In the genomic region with DNA sequence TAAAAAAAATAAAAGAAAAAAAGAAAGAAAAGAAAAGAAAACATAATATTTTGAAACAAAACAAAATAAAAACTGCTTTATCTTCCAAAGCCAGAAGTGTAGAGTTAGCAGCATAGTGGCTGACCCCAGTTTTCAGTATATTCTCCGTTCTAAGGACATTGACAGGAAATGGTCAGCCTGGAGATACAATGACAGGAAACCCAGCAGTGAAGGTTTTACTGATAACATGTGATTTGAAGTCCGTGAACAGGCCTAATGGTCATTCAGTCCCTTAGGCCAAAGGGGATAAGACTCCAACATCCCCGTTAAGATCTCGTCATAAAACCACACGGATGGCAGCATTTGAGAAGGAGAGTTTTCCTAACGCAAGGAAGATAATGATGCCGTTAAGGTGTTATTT, we compare ENCODE assay signal across 25 mouse cellular contexts.
DNase-seq lines count a peak whose midpoint lies in the region; ATAC-seq and TF ChIP-seq lines count a peak whose summit lies in the region.
"Had no signal": no experiment of that assay in that cellular context is flagged by ENCODE, and none has a peak within 500 bp of the region (broad histone marks: within the 10 kb centered on the region; RNA-seq: fewer than 3 reads in every experiment).

No protein-coding gene starts in this region.

- no peak for TF ChIP-seq POLR2A in liver, adult 2 months (IDR thresholded peaks at IDR 0.05; ENCODE audit: extremely low read depth, insufficient read depth, low read length)

- no peak overlapping the region for H3K27ac ChIP-seq in heart, embryonic 10.5 days
- H3K27ac ChIP-seq in liver, adult 2 months (replicated peaks; ENCODE audit: insufficient read depth, low read depth, low read length) = no peak overlapping the region
- H3K27ac ChIP-seq in liver, embryonic 12.5 days = no peak overlapping the region
- no peak overlapping the region for H3K27ac ChIP-seq in heart, postnatal 0 days (ENCODE audit: low read depth)
- H3K27ac ChIP-seq: embryonic facial prominence, embryonic 10.5 days; forebrain, embryonic 10.5 days; hindbrain, embryonic 12.5 days; limb, embryonic 12.5 days; liver, embryonic 15.5 days; stomach, embryonic 15.5 days had no signal

- H3K9me3 ChIP-seq in heart, embryonic 10.5 days = no peaks in the 10 kb centered on the region
- no peaks in the 10 kb centered on the region for H3K9me3 ChIP-seq in liver, embryonic 12.5 days (replicated peaks)
- no peaks in the 10 kb centered on the region for H3K9me3 ChIP-seq in heart, postnatal 0 days (replicated peaks; ENCODE audit: control insufficient read depth, low read length)
- H3K9me3 ChIP-seq: embryonic facial prominence, embryonic 10.5 days; forebrain, embryonic 10.5 days; hindbrain, embryonic 12.5 days; limb, embryonic 12.5 days; liver, embryonic 15.5 days; stomach, embryonic 15.5 days had no signal

- no peak overlapping the region for H3K4me2 ChIP-seq in liver, embryonic 12.5 days
- H3K4me2 ChIP-seq in heart, postnatal 0 days (ENCODE audit: low read depth, low read length) = no peak overlapping the region
- H3K4me2 ChIP-seq: hindbrain, embryonic 12.5 days; limb, embryonic 12.5 days; liver, embryonic 15.5 days; midbrain, embryonic 11.5 days; stomach, embryonic 15.5 days had no signal

- peak; percentile 9 to 39 for DNase-seq in heart, adult 9 months (ENCODE audit: low spot score in 2 of 2)
- no peak for DNase-seq in heart, embryonic 10.5 days (ENCODE audit: low spot score)
- peak; percentile 3 for DNase-seq in liver, adult 2 months (ENCODE audit: extremely low read depth, low read depth, low spot score)
- peak; percentile 15 for DNase-seq in lung, postnatal 36 days
- DNase-seq in lung, adult 18-20 months = no peak
- peak; percentile 29 for DNase-seq in heart, postnatal 0 days (ENCODE audit: low spot score)
- DNase-seq in ovary, postnatal 14 days (ENCODE audit: low spot score) = no peak
- DNase-seq: adrenal gland, postnatal 25 days; cerebellum, adult 11 months; cerebellum, adult 9-11 months; gastrocnemius, postnatal 10 days; kidney, postnatal 4 days; right cerebral cortex, adult 18-20 months; right cerebral cortex, postnatal 4 days; thymus, postnatal 25 days had no signal

- no peaks in the 10 kb centered on the region for H3K79me2 ChIP-seq in liver, adult 2 months (ENCODE audit: control insufficient read depth, insufficient read depth, low read length)

- ATAC-seq in liver, embryonic 12.5 days = no peak
- ATAC-seq in heart, postnatal 0 days (ENCODE audit: insufficient read depth, low read depth) = peak; percentile 64; the same call in 1 of the 2 replicates
- ATAC-seq: forebrain, embryonic 16.5 days; intestine, postnatal 0 days had no signal

- no peak overlapping the region for H3K9ac ChIP-seq in liver, adult 2 months (ENCODE audit: low read depth, low read length)
- no peak overlapping the region for H3K9ac ChIP-seq in liver, embryonic 12.5 days
- H3K9ac ChIP-seq in heart, postnatal 0 days (replicated peaks; ENCODE audit: low read depth, low read length) = no peak overlapping the region
- H3K9ac ChIP-seq: hindbrain, embryonic 12.5 days; limb, embryonic 12.5 days; liver, embryonic 15.5 days; stomach, embryonic 15.5 days had no signal

- WGBS in heart, embryonic 10.5 days = 47% methylated on average over 7 of the region's 7 CpGs
- 60% methylated on average over 7 of the region's 7 CpGs for WGBS in liver, adult 2 months
- WGBS in liver, embryonic 12.5 days (ENCODE audit: insufficient replicate concordance) = 16% methylated on average over 7 of the region's 7 CpGs
- 48% methylated on average over 7 of the region's 7 CpGs for WGBS in heart, postnatal 0 days

- peaks cover 7% of the 10 kb centered on the region for H3K4me1 ChIP-seq in heart, embryonic 10.5 days
- no peaks in the 10 kb centered on the region for H3K4me1 ChIP-seq in liver, adult 2 months (ENCODE audit: control insufficient read depth, insufficient read depth, low read length)
- H3K4me1 ChIP-seq in liver, embryonic 12.5 days = no peaks in the 10 kb centered on the region
- peaks cover 4% of the 10 kb centered on the region; the same call in 1 of the 2 replicates for H3K4me1 ChIP-seq in heart, postnatal 0 days (ENCODE audit: control insufficient read depth, insufficient read depth)
- H3K4me1 ChIP-seq: forebrain, embryonic 10.5 days; hindbrain, embryonic 12.5 days; liver, embryonic 15.5 days; stomach, embryonic 15.5 days had no signal

- no peak overlapping the region for H3K4me3 ChIP-seq in heart, embryonic 10.5 days
- no peak overlapping the region for H3K4me3 ChIP-seq in liver, adult 2 months (ENCODE audit: insufficient read depth, low read depth, low read length)
- no peak overlapping the region for H3K4me3 ChIP-seq in liver, embryonic 12.5 days
- no peak overlapping the region for H3K4me3 ChIP-seq in heart, postnatal 0 days (ENCODE audit: low read depth, low read length)
- H3K4me3 ChIP-seq: embryonic facial prominence, embryonic 10.5 days; forebrain, embryonic 10.5 days; hindbrain, embryonic 12.5 days; limb, embryonic 12.5 days; liver, embryonic 15.5 days; stomach, embryonic 15.5 days had no signal

- 0 out of 2 replicates have a peak, but pooled peaks have one; percentile 28 for TF ChIP-seq EP300 in heart, postnatal 0 days (IDR thresholded peaks at IDR 0.05; ENCODE audit: low read depth)

- H3K36me3 ChIP-seq in heart, embryonic 10.5 days = no peaks in the 10 kb centered on the region
- no peaks in the 10 kb centered on the region for H3K36me3 ChIP-seq in liver, adult 2 months (ENCODE audit: control insufficient read depth, insufficient read depth, low read length)
- H3K36me3 ChIP-seq in liver, embryonic 12.5 days = no peaks in the 10 kb centered on the region
- no peaks in the 10 kb centered on the region for H3K36me3 ChIP-seq in heart, postnatal 0 days (replicated peaks; ENCODE audit: control insufficient read depth, insufficient read depth, low read length)
- H3K36me3 ChIP-seq: embryonic facial prominence, embryonic 10.5 days; forebrain, embryonic 10.5 days; hindbrain, embryonic 12.5 days; limb, embryonic 12.5 days; liver, embryonic 15.5 days; stomach, embryonic 15.5 days had no signal

- H3K27me3 ChIP-seq in heart, embryonic 10.5 days (ENCODE audit: insufficient read depth, poor library complexity, severe bottlenecking) = no peaks in the 10 kb centered on the region
- H3K27me3 ChIP-seq in liver, adult 2 months (ENCODE audit: control insufficient read depth, insufficient read depth, low read length) = no peaks in the 10 kb centered on the region
- H3K27me3 ChIP-seq in liver, embryonic 12.5 days (replicated peaks) = no peaks in the 10 kb centered on the region
- H3K27me3 ChIP-seq in heart, postnatal 0 days (ENCODE audit: control insufficient read depth, insufficient read depth, low read length) = no peaks in the 10 kb centered on the region
- H3K27me3 ChIP-seq: hindbrain, embryonic 12.5 days; limb, embryonic 12.5 days; liver, embryonic 15.5 days; stomach, embryonic 15.5 days had no signal

- TF ChIP-seq CTCF in liver, adult 2 months (IDR thresholded peaks at IDR 0.05; ENCODE audit: low read depth, low read length) = no peak
- no peak for TF ChIP-seq CTCF in heart, postnatal 0 days (IDR thresholded peaks at IDR 0.05; ENCODE audit: low read depth)

Comparison
In these comparisons a context has a peak if more than half of its experiments do, and no peak if none do; other contexts are left out.
1. DNase-seq: peak in heart, adult 9 months (2 of 2), liver, adult 2 months (single experiment), lung, postnatal 36 days (single experiment) and heart, postnatal 0 days (single experiment); none in heart, embryonic 10.5 days (single experiment), lung, adult 18-20 months (0 of 2) and ovary, postnatal 14 days (single experiment).